Mouse (Mus musculus): ENCODE data around the gene Rpl19.

GRCm38 (mm10) chr11:97985727-97986677, 40.5 kb upstream of the Rpl19 start, which contains the start of gene Plxdc1:
- TF ChIP-seq CTCF (IDR thresholded peaks at IDR 0.05; ENCODE audit: low read depth) (no peak), EP300 (IDR thresholded peaks at IDR 0.05; ENCODE audit: low read depth) (no peak)
